Mouse (Mus musculus) adrenal gland, adult 18-20 months (tissue): ENCODE measurements around the gene Car5b. TPM values are rescaled to one million over a fixed set of nuclear protein-coding genes. Genes with fewer than 3 reads are reported as not detected.

Source experiments
- DNase-seq, 2 experiments: peaks; one replicate each; pipeline ENCODE4 v3.0.0; 2021 to 2022; ENCODE audit warnings: low spot score in 2 of 2
- long read RNA-seq, 2 experiments: library from polyadenylated mRNA; stranded (forward); transcript quantifications; one replicate each; pipeline ENCODE4 v2.0.0; 2021
- total RNA-seq, 2 experiments: library from RNA; stranded (reverse); gene quantifications; 1 replicate in 1 of 2; 2 replicates in 1 of 2; pipeline ENCODE4 v1.2.3; 2021

Gene Car5b
- total RNA-seq = 10 to 100 TPM; 26.1 to 46.2 TPM
- long read RNA-seq, experiment 1, transcript Car5b-201 (8 exons, 3,436 nt) = major isoform, 5 of 6 reads
- long read RNA-seq, experiment 1, partial matches to known transcripts = 0 of 6 reads
- long read RNA-seq, experiment 1, other reads (novel, unspliced or antisense) = 1 of 6 reads
- long read RNA-seq, experiment 2, transcript Car5b-201 (8 exons, 3,436 nt) = major isoform, 9 of 18 reads
- long read RNA-seq, experiment 2, partial matches to known transcripts = 1 of 18 reads
- long read RNA-seq, experiment 2, other reads (novel, unspliced or antisense) = 8 of 18 reads

GRCm38 (mm10) chrX:164027607-164028289, at the start of gene Car5b:
Car5b (minus strand) TSS chrX:164027997.
- DNase-seq = peak; percentile 76 to 80

DNA sequence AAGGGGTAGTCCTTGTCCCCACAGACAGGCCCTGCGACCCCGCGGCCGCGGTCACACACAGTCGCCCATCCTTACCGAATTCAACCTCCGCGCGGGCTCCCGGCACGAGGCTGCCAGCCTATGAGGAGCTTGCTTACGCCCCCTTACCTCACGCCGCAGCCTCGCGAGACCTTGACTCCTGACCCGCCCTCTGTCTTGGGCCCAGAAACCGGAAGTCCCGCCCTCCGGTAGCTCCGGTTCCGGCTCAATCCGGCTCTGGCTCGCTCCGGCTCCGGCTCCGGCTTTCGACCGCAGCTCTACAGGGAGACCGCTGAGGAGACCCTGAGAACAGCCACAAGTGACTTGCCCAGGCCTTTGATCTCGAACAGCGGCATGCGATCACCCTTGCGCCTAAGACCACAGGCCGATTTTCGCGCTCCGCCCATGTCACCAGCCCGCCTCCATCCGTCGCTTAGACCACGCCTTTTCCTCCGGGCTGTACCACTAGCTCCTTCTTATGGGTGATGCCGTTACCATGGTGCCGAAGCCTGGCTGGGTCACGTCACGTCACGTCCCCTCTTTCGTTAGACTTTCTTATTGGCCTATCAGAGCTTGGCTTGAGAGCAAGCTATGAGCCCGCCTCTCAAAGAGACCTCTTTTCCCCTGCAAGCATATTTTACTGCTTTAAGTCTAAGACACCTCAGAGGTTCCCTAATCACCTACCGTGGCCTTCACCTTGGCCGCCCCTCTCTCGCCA, 48.4 kb upstream of the Car5b start, which contains the start of gene Siah1b:
Gene Siah1b, minus strand, starts transcription at position 454 of the 736 bp plus-strand sequence.
- DNase-seq = peak; percentile 76 to 85

DNA sequence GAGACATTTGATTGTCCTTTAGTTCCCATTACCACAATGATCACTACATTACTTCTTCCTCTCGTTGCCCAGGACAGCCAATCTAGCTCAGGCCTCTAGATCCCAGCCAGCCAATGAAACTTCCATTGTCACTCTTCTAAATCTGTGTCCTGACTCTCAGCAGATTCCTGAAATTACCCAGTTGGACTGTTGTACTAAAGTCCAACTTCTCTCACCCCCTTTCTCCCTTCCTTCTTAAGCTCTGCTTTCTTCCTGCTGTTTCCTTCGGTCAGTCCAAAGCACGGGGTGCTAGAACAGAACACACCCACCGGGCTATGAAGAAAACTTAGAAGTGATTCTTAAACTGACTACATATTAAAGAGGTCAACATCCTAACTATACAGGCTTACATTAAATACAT, 41.2 kb upstream of the Car5b start:
- no peak for DNase-seq

GRCm38 (mm10) chrX:164066185-164066584, 38.4 kb upstream of the Car5b start:
- DNase-seq = peak; percentile 56 to 58

GRCm38 (mm10) chrX:164059070-164059469, 31.3 kb upstream of the Car5b start:
- no peak for DNase-seq

GRCm38 (mm10) chrX:164058523-164058922, 30.7 kb upstream of the Car5b start:
- no peak for DNase-seq

DNA sequence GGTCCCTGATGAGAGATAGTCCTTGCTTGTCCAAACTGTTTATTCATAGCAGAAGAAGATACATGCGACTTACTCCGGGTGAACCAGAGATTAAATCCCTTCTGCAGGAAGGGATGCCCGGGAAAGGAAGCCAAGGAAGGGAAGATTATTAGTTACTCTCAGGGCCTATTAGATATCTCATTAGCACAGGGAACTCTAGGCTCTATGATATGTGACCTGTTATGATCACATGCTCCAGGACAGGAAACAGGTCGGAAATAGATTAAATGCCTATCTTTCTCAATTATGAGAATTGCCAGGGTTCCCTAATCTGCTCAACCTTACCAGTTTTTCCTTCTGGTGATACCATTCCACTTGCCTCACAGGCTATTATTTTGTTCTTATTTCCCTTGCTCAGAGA, 27.9 kb upstream of the Car5b start:
- DNase-seq = no peak

DNA sequence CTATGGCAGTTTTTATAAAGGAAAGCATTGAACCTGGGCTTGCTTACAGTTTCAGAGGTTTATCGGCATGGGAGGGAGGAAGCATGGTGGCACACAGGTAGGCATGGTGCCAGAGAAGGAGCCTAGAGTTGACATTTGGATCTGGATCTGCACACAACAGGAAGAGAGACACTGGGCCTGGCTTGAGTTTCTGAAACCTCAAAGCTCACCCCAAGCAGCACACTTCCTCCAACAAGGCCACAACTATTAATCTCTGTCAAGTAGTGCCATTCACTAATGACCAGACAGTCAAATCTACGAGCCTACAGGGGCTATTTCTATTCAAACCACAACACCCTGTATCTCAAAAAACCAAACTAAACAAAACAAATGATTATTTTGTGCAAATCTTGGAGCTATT, 18.9 kb upstream of the Car5b start:
- DNase-seq = no peak

DNA sequence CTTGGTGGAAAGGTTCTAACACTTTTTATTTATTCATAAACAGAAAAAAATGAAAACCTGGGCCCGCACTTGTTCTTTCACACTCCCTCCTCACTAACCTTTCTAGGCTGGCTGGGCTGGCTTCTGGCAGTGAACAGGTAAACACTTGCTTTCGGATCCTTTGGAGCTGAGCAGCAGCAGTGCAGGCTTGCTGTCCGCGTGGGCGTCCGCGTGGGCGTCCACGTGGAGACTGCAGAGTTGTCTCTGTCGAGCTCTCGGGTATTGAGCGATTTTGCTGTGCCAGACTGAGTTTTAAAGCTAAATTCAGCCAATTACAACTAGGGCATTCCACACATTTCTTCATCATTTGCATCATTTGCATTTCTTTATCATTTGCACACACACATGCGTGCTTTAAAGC, 14.3 kb upstream of the Car5b start:
- DNase-seq = no peak

DNA sequence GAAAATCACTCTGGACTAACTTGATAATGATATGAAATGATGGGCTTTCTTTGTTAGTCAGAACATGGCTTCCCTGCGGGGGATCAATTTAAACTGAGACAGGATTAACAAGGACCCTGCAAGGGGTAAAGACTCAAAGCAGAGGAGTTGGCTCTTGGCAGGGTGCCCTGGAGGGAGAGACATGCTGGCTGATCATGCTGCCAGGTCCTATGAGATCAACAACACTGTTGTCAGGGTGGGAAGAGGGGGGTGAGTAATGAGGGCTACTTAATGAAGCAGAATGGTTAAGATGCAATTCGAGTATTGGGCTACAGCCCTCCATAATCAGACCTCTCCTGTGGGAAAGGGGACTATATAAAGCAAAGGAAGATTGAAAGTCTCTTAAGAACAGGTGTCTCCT, 11.1 kb upstream of the Car5b start:
- no peak for DNase-seq

- DNase-seq = no peak
Observed at GRCm38 (mm10) chrX:164035931-164036330, 8.1 kb upstream of the Car5b start.

- no peak for DNase-seq
Observed at GRCm38 (mm10) chrX:164035401-164035800, 7.6 kb upstream of the Car5b start.

GRCm38 (mm10) chrX:164032526-164032925, 4.7 kb upstream of the Car5b start:
- no peak for DNase-seq

DNA sequence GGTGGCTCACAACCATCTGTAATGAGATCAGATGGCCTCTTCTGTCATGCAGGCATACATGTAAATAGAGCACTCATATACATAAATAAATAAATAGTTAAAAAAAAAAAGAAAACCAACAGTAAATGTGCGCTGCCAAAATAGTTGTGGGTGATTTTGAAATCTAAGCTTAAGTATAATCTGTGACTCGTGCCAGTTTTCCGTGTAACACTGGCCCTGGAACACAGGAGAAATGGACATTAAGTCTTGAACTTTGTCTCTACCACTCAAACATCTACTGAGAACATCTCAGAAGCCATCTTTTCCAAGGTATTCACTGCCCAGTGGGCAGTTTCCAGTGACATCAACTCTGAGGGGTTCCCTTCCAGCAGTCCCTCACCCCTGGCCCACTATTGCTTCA, 12.2 kb downstream of the Car5b start:
- DNase-seq = no peak

GRCm38 (mm10) chrX:164014956-164015355, 12.8 kb downstream of the Car5b start:
- DNase-seq = no peak

GRCm38 (mm10) chrX:164013318-164013717, 14.5 kb downstream of the Car5b start:
- no peak for DNase-seq

- DNase-seq = no peak
Observed at GRCm38 (mm10) chrX:164004809-164005208, 23.0 kb downstream of the Car5b start.

- no peak for DNase-seq
Observed at GRCm38 (mm10) chrX:163999848-164000247, 27.9 kb downstream of the Car5b start.

GRCm38 (mm10) chrX:163996754-163997153, 31.0 kb downstream of the Car5b start:
- no peak for DNase-seq

DNA sequence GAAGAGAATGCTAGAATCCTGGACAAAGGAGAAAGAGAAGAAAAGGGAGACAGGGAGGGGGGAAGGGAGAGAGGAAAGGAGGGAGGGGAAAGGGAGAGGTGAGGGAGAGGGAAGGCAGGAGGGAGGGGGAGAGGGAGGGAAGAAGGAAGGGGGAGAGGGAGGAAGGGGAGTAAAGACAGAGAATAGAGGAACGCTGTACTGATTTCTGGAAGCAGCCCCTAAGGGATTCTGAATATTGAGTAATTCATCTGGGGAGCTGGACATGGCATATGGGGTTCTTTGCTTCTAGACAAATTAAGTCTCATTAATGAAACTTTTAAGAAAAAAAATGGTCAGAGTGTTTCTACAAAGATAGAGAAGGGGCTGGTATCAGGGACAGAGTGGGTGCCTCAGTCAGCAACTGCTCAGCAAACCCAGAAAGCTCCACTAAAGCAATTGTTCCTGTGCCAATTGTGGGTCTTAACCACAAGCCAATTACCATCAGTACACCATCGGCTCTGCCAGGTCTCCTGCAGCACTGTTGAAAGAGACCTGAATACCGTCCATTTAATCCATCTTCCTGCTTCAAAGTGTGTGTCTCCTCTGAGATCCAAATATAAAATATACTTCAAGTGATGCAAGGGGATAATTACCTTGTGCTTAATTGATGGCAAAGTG, 40.0 kb downstream of the Car5b start:
- no peak for DNase-seq

- no peak for DNase-seq
Observed at GRCm38 (mm10) chrX:163982129-163982528, 45.7 kb downstream of the Car5b start.
